Comparison of ENCODE assay signal across 10 mouse cellular contexts in genomic region chr10:21235172-21235571, GRCm38 (mm10).
DNase-seq lines count a peak whose midpoint lies in the region; ATAC-seq lines count a peak whose summit lies in the region.
"Had no signal": no experiment of that assay in that cellular context is flagged by ENCODE, and none has a peak within 500 bp of the region (broad histone marks: within the 10 kb centered on the region; RNA-seq: fewer than 3 reads in every experiment).

No protein-coding gene starts in this region.

- peak; percentile 56 to 60 for DNase-seq in spleen, postnatal 36 days (ENCODE audit: low spot score in 2 of 2)
- no peak for DNase-seq in spleen, adult 12 weeks (ENCODE audit: low spot score)
- DNase-seq in hindlimb bud, embryonic 11.5 days (ENCODE audit: extremely low spot score, low read depth, low spot score) = peak; percentile 30
- DNase-seq in adrenal gland, postnatal 4 days (ENCODE audit: low spot score in 2 of 2) = no peak
- DNase-seq in cerebellum, adult 9-10 months = no peak
- DNase-seq in left cerebral cortex, postnatal 36 days (ENCODE audit: low spot score in 2 of 2) = no peak
- DNase-seq: adrenal gland, postnatal 10 days; gastrocnemius, postnatal 10 days had no signal

- intact Hi-C loops in left cerebral cortex, postnatal 36 days (cut with DNase I) = no loop called here

- ATAC-seq in neutrophil, adult 5-6 weeks (ENCODE audit: extremely low read depth, insufficient number of reproducible peaks, low FRiP score, poor library complexity, severe bottlenecking) = peak; percentile 53; the same call in 1 of the 2 replicates
- ATAC-seq: forebrain, embryonic 14.5 days had no signal

Comparison
In these comparisons a context has a peak if more than half of its experiments do, and no peak if none do; other contexts are left out.
1. DNase-seq: peak in spleen, postnatal 36 days (2 of 2) and hindlimb bud, embryonic 11.5 days (single experiment); none in spleen, adult 12 weeks (single experiment), adrenal gland, postnatal 4 days (0 of 2), cerebellum, adult 9-10 months (single experiment) and left cerebral cortex, postnatal 36 days (0 of 2).